Mouse (Mus musculus) induced T-regulatory cell, adult 2 months (primary cell): ENCODE results near the gene Gatad2b.
A peak's percentile ranks its signal among the peaks of the same experiment; 100 is the strongest.

Experiments
- DNase-seq: peaks from one replicate; pipeline ENCODE4 v3.0.0-alpha.2; 2012; ENCODE audit warnings: low read depth

Gatad2b gene

DNA sequence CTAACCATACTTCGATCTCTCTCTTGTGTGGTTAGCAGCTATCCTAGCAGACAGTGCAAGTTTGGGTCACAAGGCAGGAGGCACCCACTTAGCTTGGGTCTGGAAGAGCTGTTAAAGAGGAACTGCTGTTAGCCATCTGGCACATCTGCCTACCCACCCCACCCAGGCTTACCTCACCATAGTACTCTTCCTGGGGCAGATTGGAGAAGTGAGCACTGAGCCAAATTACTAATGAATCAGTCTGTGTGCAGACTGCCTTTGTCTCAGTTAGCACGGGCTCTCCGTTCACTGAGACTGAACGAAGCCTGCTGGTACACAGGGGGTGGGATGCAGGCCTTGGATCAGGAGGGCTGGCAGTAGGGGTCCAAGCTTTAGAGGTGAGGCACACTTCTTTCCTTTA lies 90.7 kb downstream of the Gatad2b start:
- DNase-seq, result no peak

DNA sequence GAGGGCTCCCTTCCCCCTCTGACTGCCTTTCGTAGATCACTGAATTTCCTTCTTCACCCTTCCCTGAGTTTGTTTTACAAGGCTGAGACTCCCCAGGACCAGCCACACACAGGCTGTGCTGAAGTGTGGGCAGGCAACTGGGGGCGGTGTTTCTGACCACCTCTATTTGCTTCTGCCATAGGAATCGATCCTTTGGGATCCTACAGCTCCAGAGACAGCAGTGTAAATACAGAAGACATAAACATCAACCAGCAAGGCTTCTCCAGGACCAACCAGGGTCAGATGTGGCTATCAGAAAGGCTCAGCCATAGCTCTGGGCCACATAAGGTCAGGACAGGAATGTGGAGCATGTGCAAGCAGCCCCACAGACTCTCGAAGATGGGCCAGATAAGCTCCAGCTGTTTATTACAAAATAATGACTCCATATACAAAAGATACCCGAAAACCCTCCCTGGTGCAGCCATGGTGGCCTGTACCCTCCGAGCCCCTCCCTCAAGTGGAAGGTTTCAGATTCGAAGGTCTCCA lies 91.9 kb downstream of the Gatad2b start:
- DNase-seq, result no peak

DNA sequence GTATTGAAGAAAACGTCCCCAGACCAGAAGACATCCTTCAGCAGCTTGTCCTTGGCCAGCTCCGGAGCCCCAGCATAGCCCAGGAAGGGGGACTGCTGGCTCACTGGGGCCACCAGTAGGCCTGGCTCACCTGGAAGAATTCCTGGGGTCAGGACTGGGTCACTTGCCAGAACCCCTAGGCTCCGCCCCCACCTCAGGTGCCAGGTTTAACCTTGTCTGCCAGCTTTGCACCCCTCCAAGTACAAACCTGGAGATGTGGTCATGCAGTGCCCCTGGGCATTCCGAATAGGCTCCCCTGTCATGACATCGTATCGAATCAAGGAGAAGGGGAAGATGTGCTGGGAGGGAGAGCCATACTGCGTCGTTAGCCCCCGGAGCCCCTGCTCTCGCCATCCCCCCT lies 93.8 kb downstream of the Gatad2b start:
- DNase-seq, result no peak

DNA sequence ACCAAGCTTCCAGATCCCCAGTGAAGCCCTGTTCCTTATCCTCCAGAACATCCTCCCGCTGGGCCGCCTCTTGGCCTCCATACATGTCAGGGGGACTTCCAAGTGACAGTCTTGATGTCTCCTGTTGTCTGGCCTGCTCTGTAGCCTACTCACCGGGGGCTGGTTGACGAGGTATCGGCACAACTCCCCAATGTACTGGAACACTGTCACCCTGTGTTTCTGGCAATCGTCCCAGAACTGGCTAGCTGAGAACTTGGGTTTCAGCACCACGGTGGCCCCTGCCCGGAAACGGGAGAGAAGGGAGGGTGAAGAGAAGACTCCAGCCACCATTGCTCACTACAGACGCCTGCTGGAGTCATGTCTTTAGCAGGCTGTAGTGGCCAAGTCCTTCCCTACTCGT lies 94.5 kb downstream of the Gatad2b start:
- no peak for DNase-seq

DNA sequence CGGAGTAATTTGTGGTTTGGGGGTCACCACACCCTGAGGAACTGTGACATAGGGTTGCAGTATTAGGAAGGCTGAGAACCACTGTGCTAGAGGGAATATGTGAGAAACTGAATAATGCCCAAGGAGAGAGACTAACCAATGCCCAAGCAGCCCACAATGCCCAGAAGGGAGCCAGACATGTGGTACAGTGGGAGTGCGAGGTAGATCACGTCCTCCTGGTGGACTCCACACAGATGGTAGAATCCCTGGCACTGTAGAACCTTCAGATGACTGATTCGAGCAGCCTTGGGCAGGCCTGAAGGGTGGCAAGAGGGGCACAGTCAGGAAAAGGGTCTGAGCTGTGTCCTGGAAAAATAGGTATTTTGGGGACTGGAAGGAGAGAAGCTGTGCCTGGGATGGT lies 95.2 kb downstream of the Gatad2b start:
- DNase-seq, result no peak

DNA sequence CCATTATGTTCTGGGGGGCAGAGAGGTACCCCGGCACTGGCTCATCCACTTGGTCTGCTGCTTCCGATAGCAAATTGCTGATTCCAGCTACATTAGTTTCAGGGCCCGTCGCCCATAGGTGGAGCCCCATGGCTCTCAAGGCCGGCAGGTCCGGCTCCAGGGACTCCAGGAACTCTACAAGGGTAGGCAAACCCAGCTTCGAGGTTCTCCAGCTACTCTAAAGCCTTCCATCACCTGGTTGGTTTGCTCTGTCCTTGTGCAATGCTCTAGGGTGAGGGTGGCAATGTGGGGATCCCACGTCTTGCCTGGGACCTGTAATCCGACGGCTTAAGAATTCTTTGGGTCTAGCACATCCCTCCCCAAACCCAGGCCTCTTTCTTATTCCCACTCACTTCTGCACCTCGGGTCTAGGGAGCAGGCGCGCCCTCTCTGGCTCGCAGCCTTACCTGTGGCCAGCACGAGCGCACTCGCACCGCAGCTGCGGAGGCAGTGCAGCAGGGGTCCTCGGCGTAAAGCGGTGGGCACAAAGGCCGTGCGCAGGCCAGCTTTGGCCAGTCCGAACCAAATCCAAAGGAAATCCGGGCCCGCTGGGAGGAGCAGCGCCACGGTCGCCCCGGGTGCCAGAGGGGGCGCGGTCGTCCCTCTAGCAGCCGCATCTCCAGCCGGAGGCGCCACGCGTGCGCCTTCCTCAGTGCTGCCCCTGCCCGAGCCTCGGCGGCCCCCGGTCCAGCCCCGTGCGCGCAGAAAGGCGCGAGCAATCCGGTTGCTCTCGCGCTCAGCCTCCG lies 95.9 kb downstream of the Gatad2b start:
- no peak for DNase-seq

DNA sequence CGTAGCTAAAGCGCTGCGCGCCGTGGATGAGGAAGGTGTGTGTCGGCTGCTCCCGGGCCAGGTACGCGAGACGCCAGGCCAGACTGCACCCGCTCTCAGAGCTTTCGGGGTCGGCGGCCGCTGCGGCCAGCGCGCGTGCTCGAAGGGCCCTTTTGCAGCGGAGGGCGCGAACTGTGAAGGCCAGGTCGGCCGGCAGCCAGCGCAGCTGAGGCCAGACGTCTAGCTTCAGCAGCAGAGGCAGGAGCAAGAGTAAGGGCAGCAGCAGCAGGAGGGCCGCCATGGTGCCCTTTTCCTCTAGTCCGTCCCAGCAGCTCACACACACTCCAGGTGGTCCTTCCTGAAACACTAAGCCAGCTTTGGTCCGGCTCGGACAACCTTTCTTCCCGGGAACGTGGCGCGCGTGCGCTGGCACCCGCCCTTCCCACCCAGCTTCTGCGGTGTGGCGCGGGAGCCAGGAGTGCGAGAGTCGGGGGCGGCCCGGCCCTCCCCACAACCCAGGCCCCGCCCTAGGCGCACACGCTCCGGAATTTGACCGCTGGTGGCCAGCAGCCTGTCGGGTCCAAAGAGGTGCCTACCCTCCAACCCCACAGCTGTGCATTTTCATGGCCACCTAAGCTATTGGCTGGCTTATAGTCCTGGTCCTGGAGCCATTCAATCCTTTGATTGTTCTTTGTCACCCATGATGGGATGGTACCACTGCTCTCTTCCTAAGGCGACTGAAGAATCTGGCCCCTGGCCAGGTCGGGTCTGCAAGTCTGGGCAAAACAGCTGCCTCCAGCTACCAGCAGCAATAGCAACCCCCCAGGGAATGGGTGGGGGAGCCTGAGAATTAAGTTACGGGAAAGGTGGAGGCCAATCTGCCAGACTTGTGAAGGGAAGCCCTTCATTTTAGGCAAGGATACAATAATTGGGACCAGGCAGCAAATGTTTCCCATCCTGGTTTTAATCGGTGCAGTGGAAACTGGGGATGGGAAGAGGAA lies 96.8 kb downstream of the Gatad2b start, which contains the start of gene Slc27a3:
TSS of gene Slc27a3 (minus strand) at position 428 of the 980 bp plus-strand sequence.
- DNase-seq, result no peak

DNA sequence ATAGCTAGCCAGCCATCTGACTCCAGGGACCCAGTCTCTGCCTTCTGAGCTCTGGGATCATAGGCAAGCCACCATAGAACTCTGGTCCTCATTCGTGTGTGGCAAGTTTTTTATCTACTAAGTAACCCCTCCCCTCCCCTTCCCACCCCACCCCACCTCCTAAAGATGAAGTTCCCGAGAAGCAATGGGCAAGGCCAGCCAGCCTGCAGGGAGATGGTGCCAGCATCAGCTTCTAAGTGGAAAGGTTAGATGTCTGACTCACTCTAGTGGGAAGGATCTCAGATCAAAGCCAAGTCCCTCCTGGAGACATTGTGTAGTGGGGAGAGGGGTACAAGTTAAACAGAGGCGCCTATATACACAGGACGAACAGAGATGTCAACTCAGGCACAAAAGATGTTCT lies 98.0 kb downstream of the Gatad2b start:
- DNase-seq, result no peak

DNA sequence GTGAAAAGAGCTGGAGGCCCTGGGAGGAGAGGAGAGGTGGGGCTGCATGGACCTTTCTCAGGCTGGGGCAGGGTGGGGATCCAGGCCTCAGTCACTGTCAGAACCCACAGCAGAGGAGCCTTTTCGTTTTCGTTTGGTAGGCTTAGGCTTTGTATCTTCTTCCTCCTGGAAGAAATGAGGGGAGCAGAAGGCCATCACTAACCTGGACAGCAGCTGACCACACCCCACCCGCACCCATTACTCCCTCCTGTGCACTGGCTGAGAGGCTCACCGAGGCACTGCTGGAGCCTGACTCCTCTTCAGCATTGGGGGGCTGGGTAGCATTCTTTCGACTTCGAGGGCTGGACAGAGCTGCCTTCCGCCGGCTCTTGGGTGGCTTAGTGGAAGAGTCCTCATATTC lies 99.0 kb downstream of the Gatad2b start:
- DNase-seq, result no peak

DNA sequence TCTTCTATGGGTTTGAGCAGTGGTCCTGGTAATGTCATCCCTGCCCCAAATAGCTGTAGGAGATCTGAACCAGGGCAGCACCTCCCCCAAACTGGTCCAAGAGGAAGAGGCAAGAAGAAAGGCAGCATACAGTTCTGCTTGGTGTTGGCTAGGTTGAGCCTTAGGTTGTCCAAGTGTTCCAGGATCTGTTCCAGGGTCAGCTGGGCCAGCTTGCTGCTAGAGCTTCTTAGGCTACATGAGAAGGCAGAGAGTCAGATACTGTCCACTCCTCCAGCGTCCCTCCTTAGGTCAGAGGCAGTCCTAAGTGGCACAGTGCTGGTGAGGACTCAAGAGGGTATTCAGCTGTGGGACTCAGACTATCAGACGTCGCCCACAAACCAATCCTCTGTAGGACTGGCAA lies 99.7 kb downstream of the Gatad2b start:
- DNase-seq, result no peak

DNA sequence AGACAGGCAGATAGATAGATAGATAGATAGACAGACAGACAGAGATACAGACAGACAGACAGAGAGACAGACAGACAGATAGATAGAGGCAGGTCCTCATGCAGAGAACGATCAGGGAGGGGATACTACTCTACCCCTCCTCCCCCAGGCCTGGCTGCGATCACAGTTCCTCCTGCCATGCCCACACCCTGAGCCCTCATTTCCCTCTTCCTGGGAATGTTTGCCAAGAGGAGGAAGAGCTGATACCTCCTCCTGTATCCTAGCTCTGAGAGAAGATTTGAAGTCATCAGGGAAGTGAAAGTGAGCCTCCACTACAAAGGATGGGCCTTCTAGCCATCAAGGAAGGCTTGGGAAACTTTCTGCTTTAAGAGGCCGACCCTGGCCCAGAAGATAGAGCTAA lies 102.7 kb downstream of the Gatad2b start:
- no peak for DNase-seq

DNA sequence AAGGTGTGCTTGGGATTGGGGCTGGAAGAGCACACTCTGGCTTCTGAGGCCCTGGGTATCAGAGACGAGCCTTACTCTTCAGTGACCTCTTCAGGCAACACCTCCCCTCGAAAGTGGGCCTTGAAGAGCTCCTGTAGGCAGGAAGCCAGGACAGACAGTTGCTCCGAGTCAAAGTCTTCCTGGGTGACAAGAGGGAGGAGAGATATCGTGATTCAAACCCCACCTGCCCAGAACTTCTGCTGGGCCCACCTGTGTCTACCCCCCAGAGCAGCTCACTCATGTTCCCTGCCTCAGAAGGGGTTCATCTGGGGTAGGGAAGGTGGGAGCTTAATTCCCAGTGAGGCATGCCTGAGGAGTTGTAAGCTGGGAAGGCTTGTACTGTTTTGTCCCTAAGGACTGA lies 108.0 kb downstream of the Gatad2b start:
- no peak for DNase-seq

DNA sequence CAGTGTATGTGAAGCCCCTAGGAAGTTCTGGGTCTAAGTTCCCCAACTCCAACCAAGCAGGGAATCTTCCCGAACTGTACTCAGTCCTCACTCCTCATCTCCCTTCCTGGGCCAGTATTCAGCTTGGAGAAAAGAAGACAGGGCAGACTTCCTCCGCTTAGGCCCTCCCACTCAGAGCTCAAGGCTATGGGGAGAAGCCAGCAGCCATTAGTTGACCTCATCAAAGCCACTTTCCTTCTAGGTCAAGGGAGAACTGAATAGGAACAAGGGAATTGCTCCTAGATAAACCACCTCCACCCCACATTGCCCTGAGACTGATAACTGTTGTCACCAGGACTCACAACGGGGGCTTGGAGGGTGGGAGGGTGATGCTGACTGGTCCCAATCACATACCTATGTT lies 111.1 kb downstream of the Gatad2b start:
- DNase-seq, result no peak

DNA sequence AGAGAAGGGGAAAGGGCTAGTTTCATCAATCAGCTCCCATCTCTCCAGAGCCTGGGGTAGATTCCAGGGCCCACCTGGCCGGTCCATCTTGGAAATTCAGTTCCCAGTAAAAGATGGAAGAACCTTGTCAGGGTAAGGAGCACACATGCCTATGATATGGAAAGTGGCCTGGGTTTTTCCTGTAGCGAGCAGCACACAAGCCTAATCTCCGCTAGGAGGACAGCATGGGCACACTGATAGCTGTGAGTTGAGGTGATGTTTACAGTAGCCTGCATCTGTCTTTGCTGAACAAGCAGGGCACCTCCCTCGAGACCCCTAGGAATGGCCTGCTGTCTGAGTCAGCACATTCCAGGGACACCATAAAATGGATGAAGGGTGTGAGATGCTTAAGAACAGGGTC lies 111.6 kb downstream of the Gatad2b start:
- no peak for DNase-seq

DNA sequence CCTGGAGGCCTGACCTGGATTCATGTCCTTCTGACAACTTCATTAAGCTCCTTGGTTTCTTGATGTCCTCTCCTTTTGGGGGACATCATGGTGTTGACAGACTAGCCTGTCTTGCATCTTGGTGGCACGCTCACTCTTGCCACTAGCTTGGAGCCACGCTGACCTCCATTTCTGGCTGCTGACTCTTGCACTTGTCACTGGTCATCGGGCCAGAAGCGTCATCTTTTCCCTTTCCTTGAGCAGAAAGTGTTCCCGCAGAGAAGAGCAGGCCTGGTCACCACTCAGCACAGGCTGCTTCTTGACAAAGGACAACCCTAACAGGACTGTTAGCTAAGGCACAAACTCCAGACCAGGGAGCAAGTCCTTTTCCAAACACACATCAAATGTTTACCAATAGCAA lies 113.4 kb downstream of the Gatad2b start:
- DNase-seq, result no peak

DNA sequence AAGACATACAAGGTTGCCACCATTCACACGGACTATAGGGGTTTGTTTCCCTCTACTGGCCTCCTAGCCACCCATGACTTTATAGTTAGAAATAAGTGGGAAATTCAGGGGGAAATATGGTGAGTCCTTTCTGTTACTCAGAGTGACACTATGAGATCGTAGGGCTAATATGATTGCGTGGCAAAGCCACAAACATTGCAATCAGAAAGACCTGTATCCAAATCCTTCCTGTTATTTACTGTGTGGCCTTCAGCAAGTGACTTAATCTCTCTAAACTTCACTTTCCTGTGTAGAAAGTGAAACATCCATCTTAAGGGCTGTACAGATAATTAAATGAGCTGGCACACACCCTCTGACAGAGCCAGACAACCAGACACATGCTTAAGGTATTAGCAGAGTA lies 115.7 kb downstream of the Gatad2b start:
- no peak for DNase-seq

DNA sequence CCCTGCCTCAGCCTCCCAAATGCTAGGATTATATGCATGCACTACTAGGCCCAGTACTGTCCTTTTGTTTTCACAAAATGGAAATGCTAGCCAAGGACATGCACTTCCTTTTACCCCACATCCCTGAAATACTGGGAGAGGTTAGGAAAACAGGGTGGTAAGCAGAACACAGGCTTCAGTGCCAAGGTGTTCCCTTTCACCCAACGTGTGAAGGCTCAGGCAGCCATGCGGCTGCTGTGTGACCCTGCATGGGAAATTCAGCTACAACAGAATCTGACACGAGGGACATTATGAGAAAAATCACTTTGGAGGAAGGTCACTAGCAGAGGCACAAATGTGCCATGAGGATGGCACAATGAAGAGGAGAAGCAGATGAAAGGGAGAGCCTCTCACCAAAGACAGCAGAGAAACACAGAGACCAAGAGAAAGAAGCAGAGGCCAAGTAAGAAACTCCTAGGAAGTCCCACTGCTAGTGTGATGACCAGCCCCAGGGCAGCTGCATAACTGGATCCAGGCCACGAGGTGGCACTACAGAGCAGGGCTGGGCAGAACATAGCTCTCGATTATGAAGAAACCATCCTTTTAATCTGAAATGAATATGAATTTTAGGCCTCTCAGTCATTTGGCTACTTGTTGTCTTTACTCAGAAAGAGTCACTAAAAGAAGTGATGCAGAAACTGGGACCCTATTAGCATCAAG lies 119.5 kb downstream of the Gatad2b start:
- DNase-seq, result peak; percentile 79

DNA sequence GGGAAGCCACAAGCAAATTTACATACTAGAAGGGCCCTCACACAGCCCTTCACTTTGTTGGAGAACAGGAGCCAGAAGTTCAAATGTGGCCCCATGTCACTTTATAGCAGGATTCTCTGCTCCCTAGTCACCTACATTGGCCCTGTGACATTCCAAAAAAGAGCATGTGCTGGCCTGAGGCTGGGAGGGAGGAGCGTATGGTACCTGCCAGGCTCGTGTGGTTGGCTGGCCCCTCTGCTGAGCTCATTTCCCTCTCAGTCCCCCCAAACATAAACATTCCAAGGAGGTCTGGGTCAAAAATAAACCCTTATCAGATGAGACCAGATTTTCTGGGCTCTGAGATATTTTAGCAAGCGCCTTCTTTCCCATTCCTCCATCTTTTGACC lies 120.0 kb downstream of the Gatad2b start:
- no peak for DNase-seq
